Mouse (Mus musculus) MEL (cell line): ENCODE measurements around the gene Coasy.

ENCODE experiments used
- CTCF ChIP-seq, 3 experiments: IDR thresholded peaks in 2 of 3; conservative IDR thresholded peaks in 1 of 3; 2 replicates each; pipeline ENCODE4 v1.5.1; 2011 to 2012; ENCODE audit warnings: low read length in 3 of 3, low read depth in 2 of 3, mild to moderate bottlenecking in 2 of 3, improper control_type of control experiment in 1 of 3, inconsistent platforms in 1 of 3, mixed read lengths in 1 of 3, moderate library complexity in 1 of 3; ENCODE audit not compliant: control insufficient read depth in 1 of 3, insufficient read depth in 1 of 3, poor library complexity in 1 of 3, severe bottlenecking in 1 of 3
- EP300 ChIP-seq, 2 experiments: IDR thresholded peaks; 2 replicates each; pipeline ENCODE4 v1.6.1; 2011; ENCODE audit warnings: improper control_type of control experiment in 2 of 2, low read length in 2 of 2, low read depth in 1 of 2, mild to moderate bottlenecking in 1 of 2
- GATA1 ChIP-seq: IDR thresholded peaks from 2 replicates; pipeline ENCODE4 v1.6.1; 2011; ENCODE audit warnings: low read depth, low read length, improper control_type of control experiment
- HCFC1 ChIP-seq: IDR thresholded peaks from 2 replicates; pipeline ENCODE4 v1.6.1; 2012; ENCODE audit warnings: low read depth, mild to moderate bottlenecking, inconsistent platforms, low read length, improper control_type of control experiment, moderate library complexity
- JUND ChIP-seq: IDR thresholded peaks from 2 replicates; pipeline ENCODE4 v1.6.1; 2011; ENCODE audit warnings: low read depth, mild to moderate bottlenecking, improper control_type of control experiment, low read length
- KAT2A ChIP-seq: conservative IDR thresholded peaks from 2 replicates; pipeline ENCODE4 v1.6.1; 2012; ENCODE audit warnings: low read depth, low read length, improper control_type of control experiment, inconsistent platforms
- MAX ChIP-seq: IDR thresholded peaks from 2 replicates; pipeline ENCODE4 v1.6.1; 2011; ENCODE audit warnings: low read length, improper control_type of control experiment
- NRF1 ChIP-seq: IDR thresholded peaks from 2 replicates; pipeline ENCODE4 v1.6.1; 2014; ENCODE audit warnings: low read depth, mild to moderate bottlenecking, inconsistent platforms, low read length, improper control_type of control experiment, moderate library complexity; ENCODE audit not compliant: poor library complexity, insufficient read depth, severe bottlenecking
- POLR2A ChIP-seq, 2 experiments: IDR thresholded peaks; 2 replicates each; pipeline ENCODE4 v1.6.1; 2011 to 2012; ENCODE audit warnings: low read length in 2 of 2, mild to moderate bottlenecking in 2 of 2, control low read depth in 1 of 2, improper control_type of control experiment in 1 of 2, low read depth in 1 of 2, moderate library complexity in 1 of 2; ENCODE audit not compliant: control insufficient read depth in 1 of 2, insufficient read depth in 1 of 2, poor library complexity in 1 of 2

GRCm38 (mm10) chr11:101128996-101129577 is 46.7 kb downstream of the Coasy start:
- TF ChIP-seq POLR2A (IDR thresholded peaks at IDR 0.05; ENCODE audit: control insufficient read depth in 1 of 2, insufficient read depth in 1 of 2, low read depth in 1 of 2, low read length in 2 of 2, poor library complexity in 1 of 2): no peak
- TF ChIP-seq HCFC1: no peak
- TF ChIP-seq JUND: no peak
- TF ChIP-seq EP300 (IDR thresholded peaks at IDR 0.05; ENCODE audit: low read depth in 1 of 2, low read length in 2 of 2): no peak
- TF ChIP-seq CTCF (IDR thresholded peaks at IDR 0.05 in 2 of 3, conservative IDR thresholded peaks at IDR 0.05 in 1 of 3; ENCODE audit: control insufficient read depth in 1 of 3, insufficient read depth in 1 of 3, low read depth in 2 of 3, low read length in 3 of 3, poor library complexity in 1 of 3, severe bottlenecking in 1 of 3): no peak
- TF ChIP-seq KAT2A: no peak
- no peak for TF ChIP-seq MAX
- no peak for TF ChIP-seq GATA1
- no peak for TF ChIP-seq NRF1
